ENCODE assay signal across 8 mouse cellular contexts in the genomic region with DNA sequence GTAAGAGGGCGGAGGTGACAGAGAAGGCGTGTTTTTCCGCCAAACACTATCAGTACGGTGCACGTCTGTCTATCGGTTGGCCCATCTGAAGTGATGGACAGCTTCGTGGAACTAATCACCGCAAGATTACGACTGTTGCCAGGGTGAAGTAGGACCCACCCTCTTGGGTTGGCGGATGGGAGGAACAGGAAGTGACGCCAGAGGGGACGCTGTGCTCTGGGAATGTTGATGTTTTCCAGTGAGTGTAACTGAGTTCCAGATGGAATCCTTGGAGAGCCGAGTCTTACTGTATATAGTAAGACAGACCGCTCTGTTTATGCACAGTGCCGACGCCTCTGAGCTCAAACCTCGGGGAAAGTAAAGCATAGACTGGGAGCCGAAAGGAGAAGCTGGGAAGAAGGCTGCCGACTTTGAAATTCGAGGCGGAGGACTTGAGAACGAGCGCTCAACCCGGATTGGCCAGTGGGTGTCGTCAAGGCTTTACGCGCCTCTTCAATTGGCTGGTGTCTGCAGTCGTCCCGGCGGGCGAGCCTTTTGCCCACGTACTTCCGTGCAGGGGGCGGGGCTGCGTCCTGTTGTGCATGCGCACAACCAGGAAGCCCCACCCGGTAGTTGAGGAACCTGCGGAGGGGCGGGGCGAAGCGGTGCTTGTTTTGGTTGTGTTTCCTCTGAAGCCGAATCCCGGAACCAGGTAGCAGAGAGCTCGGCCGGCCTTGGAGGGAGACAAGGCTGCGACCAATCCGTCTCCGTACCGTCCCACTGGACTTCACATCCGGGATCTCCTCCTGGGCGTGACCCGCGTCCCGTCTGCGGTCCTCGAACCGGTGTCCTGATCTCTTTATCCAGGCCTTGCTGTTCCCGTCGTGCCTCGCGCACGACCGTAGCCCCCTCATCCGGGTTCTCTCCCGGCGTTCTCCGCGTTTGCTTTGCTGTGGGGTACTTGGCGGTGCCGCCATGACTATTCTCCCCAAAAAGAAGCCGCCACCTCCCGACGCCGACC. TPM values are rescaled to one million over a fixed set of nuclear protein-coding genes. Genes with fewer than 3 reads are reported as not detected.
DNase-seq lines count a peak whose midpoint lies in the region; ATAC-seq lines count a peak whose summit lies in the region.

Gene Otud5 (plus strand): TSS at position 202 of the 1,000 bp plus-strand sequence.

- ATAC-seq in megakaryocyte progenitor cell, adult 5-6 weeks (replicated peaks; ENCODE audit: poor library complexity), result peak; percentile 78

- peak; percentile 97 for DNase-seq in adipocyte (ENCODE audit: low spot score)
- DNase-seq in embryo, embryonic 10 days (ENCODE audit: low spot score), result peak; percentile 95
- peak; percentile 85 for DNase-seq in gastrocnemius, postnatal 10 days
- peak; percentile 96 for DNase-seq in induced T-regulatory cell, adult 2 months (ENCODE audit: low read depth)
- DNase-seq in left cerebral cortex, adult 9 months (ENCODE audit: low spot score in 2 of 2), result peak; percentile 92 to 94
- DNase-seq in right cerebral cortex, postnatal 14 days, result peak; percentile 92
- peak; percentile 84 to 94 for DNase-seq in urinary bladder, postnatal 36 days (ENCODE audit: low spot score in 2 of 2)

RNA-seq across cellular contexts. Expression of gene Otud5, which starts in this region (rescaled TPM):
- 10 to 100 TPM; 21.3 to 27.8 TPM for total RNA-seq in gastrocnemius, postnatal 10 days (2021)
- 33.0 and 33.7 TPM in 2 replicates for total RNA-seq in megakaryocyte progenitor cell, adult 5-6 weeks (2015)
- total RNA-seq in megakaryocyte progenitor cell, adult 5-6 weeks (2017), result 48.6 and 58.7 TPM in 2 replicates

Comparison
In these comparisons a context has a peak if more than half of its experiments do, and no peak if none do; other contexts are left out.
1. Peak in every context shown above with its lines: DNase-seq and ATAC-seq.